Mouse (Mus musculus) limb, embryonic 13.5 days (tissue): ENCODE data around the gene Prpsap1. TPM values are rescaled to one million over a fixed set of nuclear protein-coding genes. Genes with fewer than 3 reads are reported as not detected.
"Not testable (repeated sequence)": the region's sequence is repeated elsewhere in the genome, so short reads cannot be mapped to it uniquely, and the experiment has no call there.

ENCODE experiments used
- ATAC-seq: fragments of 200-750 bp; cut with Nextera tagmentation; 2 replicates; pipeline ENCODE4 v1.8.0; 2017; ENCODE audit warnings: low read depth, moderate number of reproducible peaks, moderate TSS enrichment; ENCODE audit not compliant: low FRiP score
- H3K27ac ChIP-seq: fragments of 300-500 bp; sonication (generic); 2 replicates; pipeline ENCODE4 v1.5.1; 2015; ENCODE audit warnings: inconsistent platforms, mild to moderate bottlenecking, moderate library complexity
- H3K27me3 ChIP-seq: fragments of 300-500 bp; sonication (generic); 2 replicates; pipeline ENCODE4 v1.6.1; 2015; ENCODE audit warnings: mild to moderate bottlenecking, inconsistent platforms
- H3K36me3 ChIP-seq: fragments of 300-500 bp; sonication (generic); 2 replicates; pipeline ENCODE4 v1.6.1; 2015; ENCODE audit warnings: inconsistent platforms, mild to moderate bottlenecking, moderate library complexity
- H3K4me1 ChIP-seq: fragments of 300-500 bp; sonication (generic); 2 replicates; pipeline ENCODE4 v1.6.1; 2015; ENCODE audit warnings: inconsistent platforms
- H3K4me2 ChIP-seq: fragments of 300-500 bp; sonication (generic); replicated peaks from 2 replicates; pipeline ENCODE4 v1.6.1; 2015; ENCODE audit warnings: inconsistent platforms, mild to moderate bottlenecking, moderate library complexity
- H3K4me3 ChIP-seq: fragments of 300-500 bp; sonication (generic); 2 replicates; pipeline ENCODE4 v1.5.1; 2015; ENCODE audit warnings: moderate library complexity, mild to moderate bottlenecking, inconsistent platforms
- H3K9ac ChIP-seq: fragments of 300-500 bp; sonication (generic); 2 replicates; pipeline ENCODE4 v1.6.1; 2015; ENCODE audit warnings: mild to moderate bottlenecking, inconsistent platforms
- H3K9me3 ChIP-seq: fragments of 300-500 bp; sonication (generic); 2 replicates; pipeline ENCODE4 v1.6.1; 2016; ENCODE audit warnings: inconsistent platforms
- WGBS: fragments of 180-500 bp; shearing (Covaris S2); methylation state at CpG from one replicate; pipeline ENCODE4 v1.1.7; 2015; 5-methylcytosine and 5-hydroxymethylcytosine counted together
- polyA plus RNA-seq: library from polyadenylated mRNA; unstranded; fragments of >200 nt; fragmentation: Nextera tagmentation; extraction: Ambion mirVana; gene quantifications from 2 replicates; pipeline ENCODE4 v1.2.1, GENCODE M21; 2015

The Prpsap1 gene
- polyA plus RNA-seq, 1 experiment from 2014 or later = 199 TPM

- H3K4me1 ChIP-seq = peaks cover 3% of the 10 kb centered on the region
- H3K27ac ChIP-seq = no peak overlapping the region
- ATAC-seq = no peak
Measured at GRCm38 (mm10) chr11:116429862-116430613, 64.0 kb downstream of the Prpsap1 start.

GRCm38 (mm10) chr11:116428872-116429859 lies 64.8 kb downstream of the Prpsap1 start:
- no peak overlapping the region for H3K9ac ChIP-seq
- WGBS = 58% methylated on average over 13 of the region's 13 CpGs
- no peaks in the 10 kb centered on the region for H3K36me3 ChIP-seq
- ATAC-seq = no peak
- peaks cover 2% of the 10 kb centered on the region; the same call in 1 of the 2 replicates for H3K4me1 ChIP-seq
- no peak overlapping the region for H3K27ac ChIP-seq
- no peak overlapping the region for H3K4me3 ChIP-seq
- no peaks in the 10 kb centered on the region for H3K27me3 ChIP-seq
- H3K4me2 ChIP-seq = no peak overlapping the region
- no peaks in the 10 kb centered on the region for H3K9me3 ChIP-seq

More at GRCm38 (mm10) chr11:116429862-116430613, 64.0 kb downstream of the Prpsap1 start:
- 82% methylated on average over 9 of the region's 9 CpGs for WGBS
- H3K36me3 ChIP-seq = no peaks in the 10 kb centered on the region
- H3K4me3 ChIP-seq = no peak overlapping the region
- no peak overlapping the region for H3K9ac ChIP-seq
- H3K27me3 ChIP-seq = no peaks in the 10 kb centered on the region
- no peak overlapping the region for H3K4me2 ChIP-seq
- no peaks in the 10 kb centered on the region for H3K9me3 ChIP-seq

GRCm38 (mm10) chr11:116426852-116427575 lies 67.0 kb downstream of the Prpsap1 start:
- Histone ChIP-seq H3K9ac (no peak overlapping the region), H3K4me3 (no peak overlapping the region), H3K4me2 (no peak overlapping the region), H3K9me3 (no peaks in the 10 kb centered on the region), H3K4me1 (peaks cover 2% of the 10 kb centered on the region; the same call in 1 of the 2 replicates), H3K36me3 (no peaks in the 10 kb centered on the region), H3K27ac (no peak overlapping the region), H3K27me3 (no peaks in the 10 kb centered on the region)
- no peak for ATAC-seq
- WGBS = 82% methylated on average over 6 of the region's 6 CpGs

- H3K9ac ChIP-seq, H3K27ac ChIP-seq, H3K9me3 ChIP-seq, H3K4me3 ChIP-seq, H3K36me3 ChIP-seq, H3K4me1 ChIP-seq, H3K4me2 ChIP-seq, ATAC-seq, H3K27me3 ChIP-seq: not testable (repeated sequence)
- 87% methylated on average over 11 of the region's 11 CpGs for WGBS
Measured at GRCm38 (mm10) chr11:116426328-116426727, 67.7 kb downstream of the Prpsap1 start.

GRCm38 (mm10) chr11:116424621-116425407 lies 69.2 kb downstream of the Prpsap1 start:
- Histone ChIP-seq H3K4me3 (no peak overlapping the region), H3K36me3 (no peaks in the 10 kb centered on the region), H3K4me2 (no peak overlapping the region), H3K4me1 (no peaks in the 10 kb centered on the region; the same call in 1 of the 2 replicates), H3K9ac (no peak overlapping the region), H3K27me3 (no peaks in the 10 kb centered on the region), H3K27ac (no peak overlapping the region), H3K9me3 (no peaks in the 10 kb centered on the region)
- WGBS = 57% methylated on average over 8 of the region's 8 CpGs
- ATAC-seq = no peak

GRCm38 (mm10) chr11:116423782-116424620 lies 70.0 kb downstream of the Prpsap1 start:
- H3K36me3 ChIP-seq = no peaks in the 10 kb centered on the region
- WGBS = 74% methylated on average over 10 of the region's 10 CpGs
- no peak overlapping the region for H3K9ac ChIP-seq
- H3K4me1 ChIP-seq = peaks cover under 1% of the 10 kb centered on the region; the same call in 1 of the 2 replicates
- no peak overlapping the region for H3K4me2 ChIP-seq
- H3K27ac ChIP-seq = no peak overlapping the region
- H3K4me3 ChIP-seq = no peak overlapping the region
- no peaks in the 10 kb centered on the region for H3K27me3 ChIP-seq
- no peaks in the 10 kb centered on the region for H3K9me3 ChIP-seq
- no peak for ATAC-seq

GRCm38 (mm10) chr11:116423214-116423613 lies 70.8 kb downstream of the Prpsap1 start:
- no peak overlapping the region for H3K27ac ChIP-seq
- H3K9ac ChIP-seq = no peak overlapping the region
- WGBS = 75% methylated on average over 6 of the region's 6 CpGs
- peaks cover 8% of the 10 kb centered on the region for H3K4me1 ChIP-seq
- no peak for ATAC-seq
- no peaks in the 10 kb centered on the region for H3K9me3 ChIP-seq
- no peak overlapping the region for H3K4me2 ChIP-seq
- no peaks in the 10 kb centered on the region for H3K36me3 ChIP-seq
- no peaks in the 10 kb centered on the region for H3K27me3 ChIP-seq
- no peak overlapping the region for H3K4me3 ChIP-seq

GRCm38 (mm10) chr11:116422562-116422961 lies 71.4 kb downstream of the Prpsap1 start:
- H3K9me3 ChIP-seq = no peaks in the 10 kb centered on the region
- no peak overlapping the region for H3K4me2 ChIP-seq
- 90% methylated on average over 2 of the region's 2 CpGs for WGBS
- H3K36me3 ChIP-seq = no peaks in the 10 kb centered on the region
- no peak for ATAC-seq
- H3K27ac ChIP-seq = no peak overlapping the region
- peaks cover 14% of the 10 kb centered on the region for H3K4me1 ChIP-seq
- H3K4me3 ChIP-seq = no peak overlapping the region
- H3K27me3 ChIP-seq = no peaks in the 10 kb centered on the region
- no peak overlapping the region for H3K9ac ChIP-seq

GRCm38 (mm10) chr11:116421102-116421501 lies 72.9 kb downstream of the Prpsap1 start:
- H3K27me3 ChIP-seq = no peaks in the 10 kb centered on the region
- ATAC-seq = no peak
- no peaks in the 10 kb centered on the region for H3K36me3 ChIP-seq
- no peaks in the 10 kb centered on the region for H3K9me3 ChIP-seq
- H3K4me2 ChIP-seq = no peak overlapping the region
- H3K27ac ChIP-seq = no peak overlapping the region
- H3K4me1 ChIP-seq = peaks cover 24% of the 10 kb centered on the region
- WGBS = 75% methylated on average over 6 of the region's 6 CpGs
- H3K9ac ChIP-seq = no peak overlapping the region
- H3K4me3 ChIP-seq = no peak overlapping the region
